In genomic region chr3:122021029-122021652, GRCm38 (mm10) we compare ENCODE assay signal across 21 mouse cellular contexts. TPM values are rescaled to one million over a fixed set of nuclear protein-coding genes. Genes with fewer than 3 reads are reported as not detected.
DNase-seq lines count a peak whose midpoint lies in the region; ATAC-seq and TF ChIP-seq lines count a peak whose summit lies in the region.
"Had no signal": no experiment of that assay in that cellular context is flagged by ENCODE, and none has a peak within 500 bp of the region (broad histone marks: within the 10 kb centered on the region; RNA-seq: fewer than 3 reads in every experiment).

No protein-coding gene starts in this region.

- no peaks in the 10 kb centered on the region for H3K4me1 ChIP-seq in lung, embryonic 14.5 days (ENCODE audit: insufficient read depth)
- no peaks in the 10 kb centered on the region; the same call in 1 of the 2 replicates for H3K4me1 ChIP-seq in lung, embryonic 16.5 days (replicated peaks; ENCODE audit: control insufficient read depth, insufficient read depth, low read length)
- H3K4me1 ChIP-seq in lung, postnatal 0 days (ENCODE audit: insufficient read depth, low read depth, low read length): 0 out of 2 replicates have a peak, but pooled peaks cover 3% of the 10 kb centered on the region
- H3K4me1 ChIP-seq: embryonic facial prominence, embryonic 13.5 days; embryonic facial prominence, embryonic 15.5 days; forebrain, embryonic 10.5 days; forebrain, embryonic 12.5 days had no signal

- no peak overlapping the region for H3K27ac ChIP-seq in lung, embryonic 14.5 days (ENCODE audit: low read depth)
- no peak overlapping the region for H3K27ac ChIP-seq in lung, embryonic 16.5 days (ENCODE audit: low read length)
- no peak overlapping the region for H3K27ac ChIP-seq in lung, postnatal 0 days (ENCODE audit: low read length)
- H3K27ac ChIP-seq: embryonic facial prominence, embryonic 13.5 days; embryonic facial prominence, embryonic 15.5 days; forebrain, embryonic 10.5 days; forebrain, embryonic 12.5 days had no signal

- no peak overlapping the region for H3K4me2 ChIP-seq in lung, embryonic 14.5 days
- no peak overlapping the region for H3K4me2 ChIP-seq in lung, embryonic 16.5 days (ENCODE audit: low read depth, low read length)
- H3K4me2 ChIP-seq in lung, postnatal 0 days (replicated peaks; ENCODE audit: low read depth, low read length): no peak overlapping the region
- H3K4me2 ChIP-seq: embryonic facial prominence, embryonic 13.5 days; embryonic facial prominence, embryonic 15.5 days; forebrain, embryonic 12.5 days had no signal

- WGBS in lung, embryonic 14.5 days: 68% methylated on average over 8 of the region's 8 CpGs
- WGBS in lung, embryonic 16.5 days: 64% methylated on average over 8 of the region's 8 CpGs
- 63% methylated on average over 8 of the region's 8 CpGs for WGBS in lung, postnatal 0 days

- DNase-seq in lung, embryonic 14.5 days: peak; percentile 46
- DNase-seq in lung, postnatal 36 days: no peak
- no peak for DNase-seq in lung, postnatal 0 days (ENCODE audit: low spot score)
- DNase-seq: adrenal gland, adult 2 months; adrenal gland, postnatal 10 days; adrenal gland, postnatal 25 days; cerebellum, adult 11 months; cerebellum, adult 18-20 months; cerebellum, adult 8-10 months; cerebellum, adult 9-11 months; cerebellum, postnatal 14 days; cerebellum, postnatal 36 days; embryo, embryonic 11 days had no signal

- H3K27me3 ChIP-seq in lung, embryonic 14.5 days (ENCODE audit: insufficient read depth, low read length): no peaks in the 10 kb centered on the region
- H3K27me3 ChIP-seq in lung, embryonic 16.5 days (ENCODE audit: control insufficient read depth, insufficient read depth, low read depth, low read length): no peaks in the 10 kb centered on the region
- H3K27me3 ChIP-seq in lung, postnatal 0 days (replicated peaks; ENCODE audit: insufficient read depth, low read length): no peaks in the 10 kb centered on the region
- H3K27me3 ChIP-seq: embryonic facial prominence, embryonic 13.5 days; embryonic facial prominence, embryonic 15.5 days; forebrain, embryonic 12.5 days had no signal

- H3K36me3 ChIP-seq in lung, embryonic 14.5 days (ENCODE audit: insufficient read depth): 0 out of 2 replicates have a peak, but pooled peaks cover 3% of the 10 kb centered on the region
- peaks cover 10% of the 10 kb centered on the region for H3K36me3 ChIP-seq in lung, embryonic 16.5 days (ENCODE audit: control insufficient read depth, insufficient read depth, low read length)
- H3K36me3 ChIP-seq in lung, postnatal 0 days (ENCODE audit: insufficient read depth, low read length): 0 out of 2 replicates have a peak, but pooled peaks cover 7% of the 10 kb centered on the region
- H3K36me3 ChIP-seq: embryonic facial prominence, embryonic 15.5 days; forebrain, embryonic 10.5 days; forebrain, embryonic 12.5 days had no signal

- no peak overlapping the region for H3K4me3 ChIP-seq in lung, embryonic 14.5 days (ENCODE audit: low read depth, low read length)
- no peak overlapping the region for H3K4me3 ChIP-seq in lung, embryonic 16.5 days (ENCODE audit: low read length)
- no peak overlapping the region for H3K4me3 ChIP-seq in lung, postnatal 0 days (ENCODE audit: low read depth, low read length)
- H3K4me3 ChIP-seq: embryonic facial prominence, embryonic 13.5 days; embryonic facial prominence, embryonic 15.5 days; erythroblast, embryonic 14.5 days; forebrain, embryonic 10.5 days; forebrain, embryonic 12.5 days had no signal

- peak; percentile 70 for ATAC-seq in lung, embryonic 14.5 days (ENCODE audit: insufficient read depth)
- peak; percentile 84 for ATAC-seq in lung, embryonic 16.5 days (ENCODE audit: low read depth)
- ATAC-seq in lung, postnatal 0 days: no peak
- ATAC-seq: forebrain, embryonic 14.5 days; forebrain, embryonic 16.5 days had no signal

- H3K9me3 ChIP-seq in lung, embryonic 14.5 days (ENCODE audit: low read depth, low read length): no peaks in the 10 kb centered on the region
- H3K9me3 ChIP-seq in lung, embryonic 16.5 days (ENCODE audit: control insufficient read depth, low read length): no peaks in the 10 kb centered on the region
- H3K9me3 ChIP-seq in lung, postnatal 0 days (ENCODE audit: low read length): no peaks in the 10 kb centered on the region
- H3K9me3 ChIP-seq: embryonic facial prominence, embryonic 13.5 days; embryonic facial prominence, embryonic 15.5 days; forebrain, embryonic 10.5 days; forebrain, embryonic 12.5 days had no signal

- TF ChIP-seq EP300 in lung, postnatal 0 days (IDR thresholded peaks at IDR 0.05): no peak

- TF ChIP-seq CTCF in lung, embryonic 14.5 days (IDR thresholded peaks at IDR 0.05; ENCODE audit: low read depth): no peak
- no peak for TF ChIP-seq CTCF in lung, postnatal 0 days (IDR thresholded peaks at IDR 0.05)

- no peak overlapping the region for H3K9ac ChIP-seq in lung, embryonic 14.5 days
- no peak overlapping the region for H3K9ac ChIP-seq in lung, embryonic 16.5 days (ENCODE audit: low read length)
- no peak overlapping the region for H3K9ac ChIP-seq in lung, postnatal 0 days (replicated peaks; ENCODE audit: low read depth)
- H3K9ac ChIP-seq: embryonic facial prominence, embryonic 13.5 days; embryonic facial prominence, embryonic 15.5 days; forebrain, embryonic 12.5 days had no signal

RNA-seq across cellular contexts. Expression of gene Abca4, which starts 23.1 kb away (rescaled TPM):
- 0.78 and 1.7 TPM in 2 replicates for polyA plus RNA-seq in lung, embryonic 14.5 days (2014; fragmentation: Nextera tagmentation; extraction: Ambion mirVana)
- 0.90 and 1.5 TPM in 2 replicates for polyA plus RNA-seq in lung, embryonic 16.5 days (2015; fragmentation: Nextera tagmentation; extraction: Ambion mirVana)
- 2.3 and 2.5 TPM in 2 replicates for polyA plus RNA-seq in lung, postnatal 0 days (2015; fragmentation: Nextera tagmentation; extraction: Ambion mirVana)
